In genomic region chr7:30321539-30322284, GRCm38 (mm10) we compare ENCODE assay signal across 8 mouse cellular contexts. TPM values are rescaled to one million over a fixed set of nuclear protein-coding genes. Genes with fewer than 3 reads are reported as not detected.
DNase-seq lines count a peak whose midpoint lies in the region; ATAC-seq lines count a peak whose summit lies in the region.

Gene E130208F15Rik (plus strand): TSS chr7:30321740.

- ATAC-seq in forebrain, embryonic 16.5 days, result peak; percentile 57

- H3K27me3 ChIP-seq in forebrain, embryonic 16.5 days (replicated peaks; ENCODE audit: control insufficient read depth, insufficient read depth, low read length), result no peaks in the 10 kb centered on the region

- H3K27ac ChIP-seq in forebrain, embryonic 16.5 days (ENCODE audit: low read length), result peak within 1 kb of the TSS; percentile 86

- H3K36me3 ChIP-seq in forebrain, embryonic 16.5 days (ENCODE audit: control insufficient read depth, insufficient read depth), result no peaks in the 10 kb centered on the region

- WGBS in forebrain, embryonic 16.5 days, result 1% methylated on average over 60 of the region's 63 CpGs

- peak within 1 kb of the TSS; percentile 66 for H3K4me2 ChIP-seq in forebrain, embryonic 16.5 days (ENCODE audit: low read length)

- 0 out of 2 replicates have a peak, but pooled peaks cover 2% of the 10 kb centered on the region for H3K9me3 ChIP-seq in forebrain, embryonic 16.5 days (ENCODE audit: control insufficient read depth, low read length)

- peak within 1 kb of the TSS; percentile 87 for H3K9ac ChIP-seq in forebrain, embryonic 16.5 days (replicated peaks; ENCODE audit: low read depth, low read length)

- H3K4me1 ChIP-seq in forebrain, embryonic 16.5 days (replicated peaks; ENCODE audit: control insufficient read depth, insufficient read depth, low read length), result peaks cover 16% of the 10 kb centered on the region

- peak within 1 kb of the TSS; percentile 90 for H3K4me3 ChIP-seq in forebrain, embryonic 16.5 days (replicated peaks; ENCODE audit: low read length)

- DNase-seq in MN1 (ENCODE audit: low spot score), result peak; percentile 71
- peak; percentile 84 for DNase-seq in cerebellum, adult 11-12 months
- DNase-seq in heart, postnatal 4 days, result peak; percentile 75
- DNase-seq in layer of hippocampus, adult 9-11 months, result peak; percentile 79
- peak; percentile 89 for DNase-seq in lung, postnatal 10 days
- DNase-seq in retina, embryonic 14.5 days (ENCODE audit: low spot score), result peak; percentile 61
- DNase-seq in thymus, postnatal 36 days, result peak; percentile 68 to 80

RNA-seq across cellular contexts. Expression of gene E130208F15Rik, which starts in this region (rescaled TPM):
- polyA plus RNA-seq in forebrain, embryonic 16.5 days (2015; fragmentation: Nextera tagmentation; extraction: Ambion mirVana), result not detected in 2 replicates
- under 1 TPM; 0.70 to 0.91 TPM for total RNA-seq in heart, postnatal 4 days (2021)

Comparison
In these comparisons a context has a peak if more than half of its experiments do, and no peak if none do; other contexts are left out.
1. Peak in every context shown above with its lines: DNase-seq, ATAC-seq, H3K4me3 ChIP-seq and H3K27ac ChIP-seq.
2. Peak in ATAC-seq, H3K4me3 ChIP-seq, H3K27ac ChIP-seq, H3K9ac ChIP-seq and H3K4me2 ChIP-seq in forebrain, embryonic 16.5 days; RNA of the gene not detected or under 1 TPM.
3. Peak in DNase-seq in heart, postnatal 4 days; RNA of the gene not detected or under 1 TPM.